Mouse (Mus musculus): Measurements from ENCODE around the gene Rnf41.

Gene Rnf41

DNA sequence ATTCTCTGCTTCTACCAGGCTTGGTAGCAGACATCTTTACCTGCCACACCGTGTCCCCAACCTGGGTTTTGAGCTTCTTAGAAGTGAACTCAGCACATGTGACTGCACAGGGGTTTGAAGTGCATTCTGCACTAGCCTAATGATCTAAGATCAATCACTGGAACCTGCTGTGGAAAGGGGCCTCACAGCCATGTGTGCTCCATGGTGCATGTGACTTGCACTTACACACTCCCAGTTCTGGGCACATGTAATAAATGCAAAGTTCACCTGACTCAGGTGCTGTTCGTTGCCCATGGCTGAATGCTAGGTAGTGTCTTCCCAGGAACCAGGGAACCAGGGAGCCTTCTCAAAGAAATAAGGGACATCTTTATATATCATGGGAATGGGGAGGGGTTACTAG is 22.0 kb downstream of the Rnf41 start:
- DNase-seq (ENCODE audit: low spot score): no peak

GRCm38 (mm10) chr10:128434681-128435080 is 23.2 kb downstream of the Rnf41 start:
- no peak for DNase-seq (ENCODE audit: low spot score)

DNA sequence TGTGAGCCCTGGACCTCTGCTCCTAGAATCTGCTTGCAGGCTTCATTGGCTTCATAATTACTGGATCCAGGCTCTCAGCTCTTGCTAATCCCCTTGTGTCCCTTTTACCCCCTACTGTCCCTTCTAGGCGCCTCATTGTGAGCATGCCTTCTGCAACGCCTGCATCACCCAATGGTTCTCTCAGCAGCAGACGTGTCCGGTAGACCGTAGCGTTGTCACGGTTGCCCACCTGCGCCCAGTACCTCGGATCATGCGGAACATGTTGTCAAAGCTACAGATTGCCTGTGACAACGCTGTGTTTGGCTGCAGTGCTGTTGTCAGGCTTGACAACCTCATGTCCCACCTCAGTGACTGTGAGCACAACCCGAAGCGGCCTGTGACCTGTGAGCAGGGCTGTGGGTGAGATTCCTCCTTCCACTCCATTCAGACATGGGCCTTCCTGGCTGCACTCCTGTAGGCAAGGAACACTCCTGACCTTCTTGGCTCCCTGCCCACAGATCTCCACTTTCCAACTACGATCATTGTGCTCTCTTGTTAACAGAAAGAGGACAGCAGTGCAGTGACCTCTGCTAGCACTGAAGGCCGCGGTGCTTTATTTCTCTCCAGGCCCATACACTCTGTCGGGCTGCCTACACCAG is 23.8 kb downstream of the Rnf41 start:
- DNase-seq (ENCODE audit: low spot score): peak; percentile 43

DNA sequence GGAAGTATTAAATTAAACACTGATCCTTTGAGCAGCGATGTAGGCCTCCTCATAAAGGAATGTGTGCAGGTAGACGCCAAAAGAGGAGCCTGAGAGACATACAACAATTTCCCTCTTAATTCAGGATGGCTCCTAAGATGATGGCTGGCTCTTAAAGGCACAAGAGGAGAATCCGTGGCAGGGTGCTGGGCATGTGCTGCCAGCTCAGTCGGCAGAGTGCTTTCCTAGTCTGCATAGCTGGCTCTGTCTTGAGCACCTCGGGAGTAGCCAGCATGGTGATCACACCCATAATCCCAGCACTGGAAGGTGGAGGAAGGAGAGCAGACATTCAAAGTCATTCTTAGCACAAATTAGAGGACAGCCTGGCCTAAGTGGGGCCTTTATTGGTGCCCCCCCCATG is 24.4 kb downstream of the Rnf41 start:
- DNase-seq (ENCODE audit: low spot score): no peak

GRCm38 (mm10) chr10:128436376-128436775 is 24.9 kb downstream of the Rnf41 start:
- no peak for DNase-seq (ENCODE audit: low spot score)

GRCm38 (mm10) chr10:128438675-128439279 is 27.3 kb downstream of the Rnf41 start:
- DNase-seq (ENCODE audit: low spot score): peak; percentile 61

DNA sequence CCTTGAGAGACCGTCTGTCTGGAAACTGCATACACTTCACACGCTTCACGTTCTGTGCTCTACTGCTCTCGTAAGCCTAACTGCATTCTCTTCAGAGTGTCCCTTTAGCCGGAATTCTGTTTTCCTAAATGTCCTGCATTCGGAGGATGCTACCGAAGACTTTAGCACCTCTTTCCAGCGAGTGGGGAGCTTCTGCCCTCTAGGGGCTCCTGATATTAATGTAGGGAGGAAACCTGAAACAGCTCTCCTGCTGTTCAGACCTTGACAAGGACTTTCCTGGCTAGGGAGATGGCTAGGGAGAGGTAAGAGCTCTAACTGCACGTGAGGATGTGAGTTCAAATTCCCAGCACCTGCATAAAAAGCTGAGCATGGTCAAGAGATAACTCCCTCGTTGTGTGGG is 28.9 kb downstream of the Rnf41 start:
- peak; percentile 29 for DNase-seq (ENCODE audit: low spot score)

- DNase-seq (ENCODE audit: low spot score): no peak
These were observed 30.1 kb downstream of the Rnf41 start for GRCm38 (mm10) chr10:128441324-128442119.

- DNase-seq (ENCODE audit: low spot score): no peak
These were observed 31.3 kb downstream of the Rnf41 start for GRCm38 (mm10) chr10:128442718-128443117.

- DNase-seq (ENCODE audit: low spot score): no peak
These were observed 32.9 kb downstream of the Rnf41 start for GRCm38 (mm10) chr10:128444354-128444753.

- DNase-seq (ENCODE audit: low spot score): no peak
These were observed 34.0 kb downstream of the Rnf41 start for GRCm38 (mm10) chr10:128445407-128445806.

DNA sequence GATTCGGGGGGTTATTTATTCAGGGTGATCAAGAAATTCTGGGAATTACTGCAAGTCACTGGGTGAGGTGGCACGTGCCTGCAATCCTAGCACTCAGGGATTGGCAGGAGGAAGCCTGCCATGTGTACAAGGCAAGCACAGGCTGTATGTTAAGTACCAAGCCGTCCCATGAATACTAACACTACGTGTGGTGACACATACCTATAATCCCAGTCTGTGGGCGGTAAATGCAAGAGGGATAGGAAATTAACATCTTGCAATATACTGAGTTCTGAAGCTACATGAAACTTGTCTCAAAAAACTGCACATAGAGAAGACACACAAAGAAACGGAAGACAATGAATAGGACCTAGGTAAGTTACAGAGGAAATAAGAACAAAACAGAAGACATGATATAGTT is 39.6 kb downstream of the Rnf41 start:
- no peak for DNase-seq (ENCODE audit: low spot score)

DNA sequence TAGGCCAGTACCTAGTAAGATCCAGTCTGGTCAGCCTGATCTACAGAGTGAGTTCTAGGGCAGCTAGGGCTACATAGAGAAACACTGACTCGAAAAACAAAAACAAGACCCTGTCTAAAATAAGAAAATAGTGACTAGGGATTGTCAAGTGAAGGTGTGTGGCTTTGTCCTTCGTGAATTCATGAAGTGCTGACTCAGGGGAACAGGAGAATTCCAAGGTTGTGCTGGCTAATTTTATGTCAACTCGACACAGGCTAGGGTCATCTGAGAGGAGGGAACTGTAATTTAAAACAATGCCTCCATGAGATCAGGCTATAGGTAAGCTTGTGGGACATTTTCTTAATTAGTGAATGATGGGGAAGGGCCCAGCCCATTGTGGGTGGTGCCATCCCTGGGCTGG is 43.0 kb downstream of the Rnf41 start:
- no peak for DNase-seq (ENCODE audit: low spot score)

DNA sequence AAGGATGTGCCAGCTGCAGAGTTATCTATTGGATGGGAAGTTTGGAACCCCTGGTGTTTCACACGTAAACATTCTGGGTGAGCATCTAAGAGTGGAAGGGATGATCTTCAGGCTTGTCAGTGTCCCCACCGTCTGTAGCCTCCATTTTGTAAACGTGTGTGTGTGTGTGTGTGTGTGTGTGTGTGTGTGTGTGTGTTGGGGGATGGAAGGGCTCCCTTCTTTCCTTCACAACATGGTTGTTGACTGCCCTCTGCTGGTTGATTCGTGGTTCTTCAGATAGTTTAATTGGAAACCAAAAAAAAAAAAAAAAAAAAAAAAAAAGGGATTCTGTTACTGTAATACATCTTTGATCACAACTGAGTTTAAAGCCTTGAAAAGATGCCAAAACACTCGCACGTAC is 43.8 kb downstream of the Rnf41 start:
- peak; percentile 81 for DNase-seq (ENCODE audit: low spot score)

GRCm38 (mm10) chr10:128457676-128458075 is 46.2 kb downstream of the Rnf41 start:
- no peak for DNase-seq (ENCODE audit: low spot score)

GRCm38 (mm10) chr10:128458348-128458718 is 46.9 kb downstream of the Rnf41 start:
- peak; percentile 89 for DNase-seq (ENCODE audit: low spot score)

GRCm38 (mm10) chr10:128458719-128459408 is 47.4 kb downstream of the Rnf41 start, which contains the start of gene Smarcc2:
Smarcc2 (plus strand) TSS chr10:128459248.
- DNase-seq (ENCODE audit: low spot score): peak; percentile 85

DNA sequence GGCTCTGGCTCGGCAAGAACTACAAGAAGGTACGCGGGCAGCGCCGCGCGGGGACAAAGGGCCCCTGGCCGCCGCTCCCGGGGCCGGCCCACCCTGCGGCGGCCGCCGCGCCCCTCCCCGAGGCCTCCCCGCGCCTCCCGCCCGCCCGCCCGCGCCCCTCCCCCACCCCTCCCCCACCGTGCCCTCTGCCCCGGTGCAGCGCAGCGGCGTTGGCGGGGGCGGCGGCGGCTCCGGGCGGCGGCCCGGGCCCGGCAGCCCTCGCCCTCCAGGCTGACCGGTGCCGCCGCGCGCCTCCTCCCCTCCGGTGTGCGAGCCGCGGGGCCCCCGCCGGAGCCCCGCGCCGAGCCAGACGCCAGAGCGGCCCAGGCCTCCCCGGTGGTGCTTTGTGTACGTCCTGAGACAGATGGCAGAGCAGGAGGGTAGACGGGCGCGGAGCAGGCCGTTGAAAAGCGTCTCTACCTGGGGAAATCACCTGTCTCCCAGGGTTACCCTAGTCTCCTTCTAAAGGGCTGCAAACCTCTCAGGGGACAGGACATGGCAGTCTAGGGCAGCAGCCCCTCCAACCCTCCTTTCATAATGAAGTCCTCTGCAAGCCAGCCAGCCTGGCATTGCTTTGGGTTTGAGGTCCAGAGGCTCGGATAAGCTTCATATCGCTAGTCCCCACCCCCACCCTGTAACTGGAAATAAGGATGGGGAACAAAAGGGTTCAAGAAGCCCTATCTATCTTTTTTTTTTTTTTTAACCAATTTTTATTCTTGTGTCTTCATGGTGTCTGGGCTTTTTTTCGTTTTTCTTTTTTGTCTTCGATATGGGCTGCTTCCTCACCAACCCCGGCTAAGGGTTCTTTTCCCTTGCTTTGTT is 48.2 kb downstream of the Rnf41 start:
- DNase-seq (ENCODE audit: low spot score): peak; percentile 21

GRCm38 (mm10) chr10:128460270-128460630 is 48.8 kb downstream of the Rnf41 start:
- no peak for DNase-seq (ENCODE audit: low spot score)

DNA sequence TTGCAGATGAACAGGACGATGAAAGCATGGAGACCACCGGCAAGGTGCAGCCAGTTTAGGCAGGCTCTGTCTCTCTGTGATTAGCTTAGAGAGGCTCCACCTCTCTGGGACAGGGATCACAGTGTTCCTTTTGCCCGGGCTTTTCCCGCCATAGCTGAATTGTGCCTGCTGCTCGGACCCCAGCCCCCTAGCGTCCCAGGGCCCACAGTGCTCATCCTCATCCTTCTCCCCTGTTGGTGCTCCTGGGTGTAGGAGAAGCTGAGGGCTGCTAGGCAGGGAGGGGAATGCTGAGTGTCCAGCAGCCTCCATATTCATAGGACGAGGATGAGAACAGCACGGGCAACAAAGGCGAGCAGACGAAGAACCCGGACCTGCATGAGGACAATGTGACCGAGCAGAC is 62.9 kb downstream of the Rnf41 start:
- no peak for DNase-seq (ENCODE audit: low spot score)

GRCm38 (mm10) chr10:128486370-128486769 is 74.9 kb downstream of the Rnf41 start:
- no peak for DNase-seq (ENCODE audit: low spot score)

All from lung, postnatal 25 days (tissue).